Comparison of ENCODE assay signal across 1 mouse cellular context in the genomic region with DNA sequence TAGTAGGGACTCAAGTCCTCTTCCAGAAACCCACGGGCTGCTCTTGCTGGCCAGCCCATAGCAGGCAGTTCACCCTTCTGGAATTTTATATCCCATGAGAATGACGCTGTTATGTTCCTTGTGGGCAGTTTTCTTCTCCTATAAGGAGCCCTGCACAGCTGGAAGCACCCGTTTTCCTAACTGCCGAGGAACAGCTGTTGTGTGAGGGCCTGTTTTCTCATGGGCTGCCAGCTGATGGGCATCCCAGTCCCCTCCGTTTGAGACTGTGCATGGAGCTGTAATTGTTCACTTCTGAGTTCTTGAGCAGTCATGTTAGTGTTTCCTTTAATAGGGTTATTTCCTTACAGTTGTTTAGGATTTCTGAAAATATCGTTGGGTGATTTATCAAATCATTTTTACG.
TF ChIP-seq lines count a peak whose summit lies in the region.

No protein-coding gene starts in this region.

TF ChIP-seq in myocyte, 11 proteins besides CTCF, POLR2A, EP300 and RAD21 (continued from another document):
- TF ChIP-seq MYOD1 (IDR thresholded peaks at IDR 0.05; ENCODE audit: control insufficient read depth in 1 of 3, insufficient read length in 2 of 3, low read depth in 2 of 3) (peak in 2 of 3 experiments; percentile 71 to 74), TCF12 (IDR thresholded peaks at IDR 0.05; ENCODE audit: insufficient read depth, poor library complexity, severe bottlenecking) (no peak), SRF (IDR thresholded peaks at IDR 0.05; ENCODE audit: control insufficient read depth, insufficient read length, low read depth) (no peak), TCF3 (IDR thresholded peaks at IDR 0.05; ENCODE audit: insufficient read length, low read depth) (no peak), CEBPB (IDR thresholded peaks at IDR 0.05; ENCODE audit: insufficient read depth, poor library complexity, severe bottlenecking) (no peak), MYOG (IDR thresholded peaks at IDR 0.05; ENCODE audit: control insufficient read depth in 1 of 3, insufficient read depth in 1 of 3, insufficient read length in 2 of 3, low read depth in 2 of 3) (peak in 2 of 3 experiments; percentile 34 to 65), E2F4 (IDR thresholded peaks at IDR 0.05; ENCODE audit: insufficient read depth) (no peak)
